Comparison of ENCODE assay signal across 8 mouse cellular contexts in the genomic region with DNA sequence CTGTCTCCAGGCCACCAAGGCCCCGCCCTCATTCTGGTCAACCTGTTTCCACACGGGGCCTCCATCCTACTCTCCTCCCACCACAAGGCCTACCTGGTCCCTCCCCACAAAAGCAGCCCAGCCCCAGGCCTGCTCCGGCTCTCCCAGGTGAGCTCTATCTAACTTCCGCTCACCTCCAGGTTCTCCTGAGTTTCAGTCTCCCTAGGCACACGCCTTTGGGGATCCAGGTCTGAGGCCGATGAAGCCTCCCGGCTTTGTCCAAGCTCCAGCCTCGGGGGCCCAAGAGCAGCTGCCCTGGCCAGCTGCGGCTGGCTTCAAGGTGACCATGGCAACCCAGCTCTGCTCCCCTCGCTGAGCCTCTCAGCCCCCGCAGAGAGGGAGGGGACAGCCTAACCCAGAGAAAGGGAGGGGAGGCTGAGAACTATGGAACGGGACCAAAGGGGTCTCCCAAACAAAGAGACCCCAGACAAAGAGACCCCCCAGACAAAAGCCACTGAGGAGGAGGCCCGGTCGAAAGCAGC. TPM values are rescaled to one million over a fixed set of nuclear protein-coding genes. Genes with fewer than 3 reads are reported as not detected.
A peak's percentile ranks its signal among the peaks of the same experiment; 100 is the strongest.
DNase-seq lines count a peak whose midpoint lies in the region; ATAC-seq and TF ChIP-seq lines count a peak whose summit lies in the region.

No protein-coding gene starts in this region.

- H3K27me3 ChIP-seq in cerebellum, adult 2 months (ENCODE audit: control insufficient read depth, insufficient read depth, low read length), result no peaks in the 10 kb centered on the region
- H3K27me3 ChIP-seq in kidney, embryonic 16.5 days (ENCODE audit: insufficient read depth, low read length), result no peaks in the 10 kb centered on the region
- H3K27me3 ChIP-seq in neural tube, embryonic 11.5 days (ENCODE audit: control insufficient read depth, insufficient read depth, low read length), result no peaks in the 10 kb centered on the region

- DNase-seq in cerebellum, adult 2 months, result no peak
- no peak for DNase-seq in cerebellum, adult 8-10 months
- peak; percentile 30 for DNase-seq in thymus, postnatal 4 days
- no peak for DNase-seq in thymus, postnatal 0 days (ENCODE audit: low spot score)
- DNase-seq in neural tube, embryonic 11.5 days (ENCODE audit: low spot score), result peak; percentile 91
- no peak for DNase-seq in testis, postnatal 14 days (ENCODE audit: low spot score)
- no peak for DNase-seq in adrenal gland, adult 18-20 months (ENCODE audit: low spot score in 2 of 2)

- peak overlapping the region; percentile 78 for H3K9ac ChIP-seq in kidney, embryonic 16.5 days (replicated peaks; ENCODE audit: low read length)
- peak overlapping the region; percentile 71 for H3K9ac ChIP-seq in neural tube, embryonic 11.5 days (ENCODE audit: low read length)

- TF ChIP-seq CTCF in cerebellum, adult 2 months (IDR thresholded peaks at IDR 0.05; ENCODE audit: borderline replicate concordance, insufficient read depth, low read depth, low read length), result no peak

- peak; percentile 36 for ATAC-seq in kidney, embryonic 16.5 days (ENCODE audit: low FRiP score, low TSS enrichment)
- peak; percentile 83 for ATAC-seq in neural tube, embryonic 11.5 days (ENCODE audit: insufficient read depth, low FRiP score, low TSS enrichment)

- no peak for TF ChIP-seq POLR2A in cerebellum, adult 2 months (IDR thresholded peaks at IDR 0.05; ENCODE audit: borderline replicate concordance, insufficient read depth, low read length)

- no peaks in the 10 kb centered on the region for H3K9me3 ChIP-seq in kidney, embryonic 16.5 days (ENCODE audit: low read length)
- no peaks in the 10 kb centered on the region for H3K9me3 ChIP-seq in neural tube, embryonic 11.5 days (ENCODE audit: control insufficient read depth, low read length)

- H3K4me2 ChIP-seq in kidney, embryonic 16.5 days (replicated peaks; ENCODE audit: low read depth, low read length), result peak overlapping the region; percentile 68
- peak overlapping the region; percentile 67 for H3K4me2 ChIP-seq in neural tube, embryonic 11.5 days (ENCODE audit: low read depth)

- H3K4me1 ChIP-seq in cerebellum, adult 2 months (ENCODE audit: control insufficient read depth, insufficient read depth, low read length), result peaks cover 18% of the 10 kb centered on the region
- peaks cover 51% of the 10 kb centered on the region for H3K4me1 ChIP-seq in kidney, embryonic 16.5 days (ENCODE audit: insufficient read depth, low read length)
- peaks cover 13% of the 10 kb centered on the region for H3K4me1 ChIP-seq in neural tube, embryonic 11.5 days (ENCODE audit: control insufficient read depth, insufficient read depth, low read length)

- peaks cover 4% of the 10 kb centered on the region; the same call in 1 of the 2 replicates for H3K36me3 ChIP-seq in kidney, embryonic 16.5 days (ENCODE audit: insufficient read depth, low read length)
- H3K36me3 ChIP-seq in neural tube, embryonic 11.5 days (ENCODE audit: control insufficient read depth, insufficient read depth, low read length), result no peaks in the 10 kb centered on the region

- 33% methylated on average over 14 of the region's 14 CpGs for WGBS in cerebellum, adult 2 months
- WGBS in kidney, embryonic 16.5 days, result under 1% methylated on average over 14 of the region's 14 CpGs
- under 1% methylated on average over 13 of the region's 14 CpGs for WGBS in neural tube, embryonic 11.5 days

- peak overlapping the region; percentile 17 for H3K4me3 ChIP-seq in cerebellum, adult 2 months (replicated peaks; ENCODE audit: insufficient read depth, low read depth, low read length)
- H3K4me3 ChIP-seq in kidney, embryonic 16.5 days (ENCODE audit: low read length), result peak overlapping the region; percentile 54
- H3K4me3 ChIP-seq in neural tube, embryonic 11.5 days (ENCODE audit: low read depth, low read length), result peak overlapping the region; percentile 87

- peak overlapping the region; percentile 31; the same call in 1 of the 2 replicates for H3K27ac ChIP-seq in cerebellum, adult 2 months (ENCODE audit: insufficient read depth, low read length)
- H3K27ac ChIP-seq in kidney, embryonic 16.5 days (ENCODE audit: low read length), result peak overlapping the region; percentile 99
- peak overlapping the region; percentile 95 for H3K27ac ChIP-seq in neural tube, embryonic 11.5 days (ENCODE audit: low read depth, low read length)

RNA-seq across cellular contexts. Expression of gene Ddr1, which starts 0.6 kb away (rescaled TPM):
- 76.7 and 76.9 TPM in 2 replicates for polyA plus RNA-seq in cerebellum, adult 2 months (2012; rRNA removed)
- 33.7 and 33.8 TPM in 2 replicates for polyA plus RNA-seq in thymus, postnatal 0 days (2015; fragmentation: Nextera tagmentation; extraction: Ambion mirVana)
- polyA plus RNA-seq in kidney, embryonic 16.5 days (2015; fragmentation: Nextera tagmentation; extraction: Ambion mirVana), result 107 and 108 TPM in 2 replicates
- 95.8 and 98.1 TPM in 2 replicates for polyA plus RNA-seq in neural tube, embryonic 11.5 days (2014; fragmentation: Nextera tagmentation; extraction: Ambion mirVana)
- 10 to 100 TPM; 33.5 to 44.1 TPM for total RNA-seq in adrenal gland, adult 18-20 months (2021)

RNA-seq across cellular contexts. Expression of gene Gtf2h4, which starts 30.3 kb away (rescaled TPM):
- 30.7 and 34.8 TPM in 2 replicates for polyA plus RNA-seq in cerebellum, adult 2 months (2012; rRNA removed)
- polyA plus RNA-seq in thymus, postnatal 0 days (2015; fragmentation: Nextera tagmentation; extraction: Ambion mirVana), result 267 and 319 TPM in 2 replicates
- polyA plus RNA-seq in kidney, embryonic 16.5 days (2015; fragmentation: Nextera tagmentation; extraction: Ambion mirVana), result 51.9 and 55.6 TPM in 2 replicates
- polyA plus RNA-seq in neural tube, embryonic 11.5 days (2014; fragmentation: Nextera tagmentation; extraction: Ambion mirVana), result 42.9 and 46.1 TPM in 2 replicates
- 10 to 100 TPM; 20.2 to 20.8 TPM for total RNA-seq in adrenal gland, adult 18-20 months (2021)

RNA-seq across cellular contexts. Expression of gene Vars2, which starts 36.4 kb away (rescaled TPM):
- 35.5 and 35.9 TPM in 2 replicates for polyA plus RNA-seq in cerebellum, adult 2 months (2012; rRNA removed)
- polyA plus RNA-seq in thymus, postnatal 0 days (2015; fragmentation: Nextera tagmentation; extraction: Ambion mirVana), result 22.5 and 27.0 TPM in 2 replicates
- 19.8 and 21.0 TPM in 2 replicates for polyA plus RNA-seq in kidney, embryonic 16.5 days (2015; fragmentation: Nextera tagmentation; extraction: Ambion mirVana)
- polyA plus RNA-seq in neural tube, embryonic 11.5 days (2014; fragmentation: Nextera tagmentation; extraction: Ambion mirVana), result 13.1 and 15.0 TPM in 2 replicates
- 10 to 100 TPM; 37.2 to 38.7 TPM for total RNA-seq in adrenal gland, adult 18-20 months (2021)

Comparison
In these comparisons a context has a peak if more than half of its experiments do, and no peak if none do; other contexts are left out.
1. DNase-seq: peak in thymus, postnatal 4 days (single experiment) and neural tube, embryonic 11.5 days (single experiment); none in cerebellum, adult 2 months (0 of 2), cerebellum, adult 8-10 months (single experiment), thymus, postnatal 0 days (single experiment), testis, postnatal 14 days (single experiment) and adrenal gland, adult 18-20 months (0 of 2).
2. H3K27ac ChIP-seq: peak in every context shown above with its lines; median percentile 99 in kidney, embryonic 16.5 days; 95 in neural tube, embryonic 11.5 days; 31 in cerebellum, adult 2 months.
3. H3K4me3 ChIP-seq: peak in every context shown above with its lines; median percentile 87 in neural tube, embryonic 11.5 days; 54 in kidney, embryonic 16.5 days; 17 in cerebellum, adult 2 months.